Mouse (Mus musculus) ES-Bruce4 (cell line): ENCODE measurements around the gene Tnfsf18. TPM values are rescaled to one million over a fixed set of nuclear protein-coding genes. Genes with fewer than 3 reads are reported as not detected.

ENCODE experiments used
- H3K27ac ChIP-seq: 2 replicates; pipeline ENCODE4 v1.5.1; 2012; ENCODE audit warnings: low read length, inconsistent platforms; ENCODE audit not compliant: insufficient read depth
- H3K27me3 ChIP-seq: 2 replicates; pipeline ENCODE4 v1.6.1; 2012; ENCODE audit warnings: mild to moderate bottlenecking, low read length, inconsistent platforms; ENCODE audit not compliant: control insufficient read depth, poor library complexity, insufficient read depth, severe bottlenecking
- H3K36me3 ChIP-seq: 2 replicates; pipeline ENCODE4 v1.6.1; 2012; ENCODE audit warnings: inconsistent platforms, mild to moderate bottlenecking, low read length, moderate library complexity; ENCODE audit not compliant: control insufficient read depth, poor library complexity, insufficient read depth, severe bottlenecking
- H3K4me1 ChIP-seq: one replicate; pipeline ENCODE4 v1.8.1; 2011; ENCODE audit warnings: low read length; ENCODE audit not compliant: control insufficient read depth, insufficient read depth
- H3K4me3 ChIP-seq: 2 replicates; pipeline ENCODE4 v1.5.1; 2011; ENCODE audit warnings: low read depth, mild to moderate bottlenecking, low read length
- H3K9ac ChIP-seq: 2 replicates; pipeline ENCODE4 v1.6.1; 2012; ENCODE audit warnings: low read depth, mild to moderate bottlenecking, inconsistent platforms; ENCODE audit not compliant: poor library complexity, severe bottlenecking
- H3K9me3 ChIP-seq: replicated peaks from 2 replicates; pipeline ENCODE4 v1.6.1; 2012; ENCODE audit warnings: mild to moderate bottlenecking, low read length, inconsistent platforms; ENCODE audit not compliant: control insufficient read depth, poor library complexity, insufficient read depth, severe bottlenecking
- CTCF ChIP-seq: IDR thresholded peaks from one replicate; pipeline ENCODE4 v1.8.1; 2011; ENCODE audit warnings: low read depth, low read length
- EP300 ChIP-seq: IDR thresholded peaks from 2 replicates; pipeline ENCODE4 v1.6.1; 2011; ENCODE audit warnings: low read depth, low read length; ENCODE audit not compliant: insufficient read depth
- POLR2A ChIP-seq: IDR thresholded peaks from one replicate; pipeline ENCODE4 v1.8.1; 2011; ENCODE audit warnings: low read length; ENCODE audit not compliant: insufficient read depth
- polyA plus RNA-seq: library from polyadenylated mRNA; stranded (reverse); fragments of >200 nt; gene quantifications from 2 replicates; pipeline ENCODE4 v1.2.4, GENCODE M21; 2011; ENCODE audit warnings: low read depth; ENCODE audit not compliant: missing spikeins, insufficient read depth, insufficient read length

Tnfsf18 gene
- polyA plus RNA-seq, 1 experiment = not detected

DNA sequence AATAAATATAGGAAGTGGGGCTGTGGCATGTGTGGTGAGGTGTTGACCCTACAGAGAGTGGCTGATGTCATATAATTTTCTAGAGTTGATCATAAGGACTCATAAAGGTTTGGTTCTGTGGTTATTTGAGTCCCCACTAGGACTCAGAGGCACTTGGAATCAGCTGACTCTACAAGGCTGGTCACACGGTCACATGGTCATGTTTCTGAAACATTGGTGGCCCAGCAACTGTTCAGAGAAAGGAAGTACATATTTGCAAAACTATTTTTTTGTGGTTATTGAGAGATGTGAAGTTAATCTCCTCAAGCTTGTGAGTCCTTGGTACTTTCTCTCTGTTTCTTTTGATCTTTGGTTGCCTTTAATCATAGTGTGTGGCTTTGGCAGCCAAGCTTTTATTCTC, 14.6 kb upstream of the Tnfsf18 start:
- H3K27ac ChIP-seq = no peak overlapping the region
- no peak overlapping the region for H3K9ac ChIP-seq
- no peaks in the 10 kb centered on the region for H3K4me1 ChIP-seq
- no peak overlapping the region for H3K4me3 ChIP-seq
- H3K27me3 ChIP-seq = no peaks in the 10 kb centered on the region
- H3K36me3 ChIP-seq = no peaks in the 10 kb centered on the region
- TF ChIP-seq EP300 = no peak
- TF ChIP-seq CTCF = no peak
- TF ChIP-seq POLR2A = no peak
- no peaks in the 10 kb centered on the region for H3K9me3 ChIP-seq

- Histone ChIP-seq H3K9ac (no peak overlapping the region), H3K27ac (no peak overlapping the region), H3K4me1 (no peaks in the 10 kb centered on the region), H3K27me3 (no peaks in the 10 kb centered on the region), H3K36me3 (no peaks in the 10 kb centered on the region), H3K4me3 (no peak overlapping the region), H3K9me3 (no peaks in the 10 kb centered on the region)
- TF ChIP-seq POLR2A = no peak
- no peak for TF ChIP-seq EP300
- TF ChIP-seq CTCF = no peak
Measured at GRCm38 (mm10) chr1:161482211-161482610, 12.2 kb upstream of the Tnfsf18 start.

DNA sequence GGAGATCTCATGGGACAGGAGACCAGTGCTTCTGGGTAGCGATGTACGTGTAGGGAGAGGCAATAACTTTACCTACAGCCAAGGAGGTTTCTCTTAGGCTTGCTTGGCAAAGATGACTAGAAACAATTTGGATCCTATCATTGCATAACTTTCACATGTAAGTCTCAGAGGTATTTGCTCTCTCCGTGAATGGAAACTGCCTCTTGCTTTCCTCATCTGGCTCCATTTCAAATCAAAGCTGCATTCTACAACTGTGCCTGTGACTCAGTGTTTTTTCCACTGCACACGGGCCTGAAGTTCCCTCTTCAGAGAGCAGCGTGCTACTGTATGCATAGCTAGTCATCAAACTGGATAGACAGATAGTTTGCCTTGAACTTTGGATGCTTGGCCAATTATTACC, 7.4 kb upstream of the Tnfsf18 start:
- no peak for TF ChIP-seq EP300
- Histone ChIP-seq H3K27me3 (no peaks in the 10 kb centered on the region), H3K27ac (no peak overlapping the region), H3K36me3 (no peaks in the 10 kb centered on the region), H3K4me3 (no peak overlapping the region), H3K9me3 (no peaks in the 10 kb centered on the region), H3K9ac (no peak overlapping the region), H3K4me1 (no peaks in the 10 kb centered on the region)

GRCm38 (mm10) chr1:161491766-161492165, 2.7 kb upstream of the Tnfsf18 start:
- TF ChIP-seq POLR2A (no peak), EP300 (no peak), CTCF (no peak)
- no peak overlapping the region for H3K9ac ChIP-seq
- H3K9me3 ChIP-seq = no peaks in the 10 kb centered on the region
- no peaks in the 10 kb centered on the region for H3K27me3 ChIP-seq
- H3K27ac ChIP-seq = no peak overlapping the region
- H3K4me3 ChIP-seq = no peak overlapping the region
- no peaks in the 10 kb centered on the region for H3K36me3 ChIP-seq
- H3K4me1 ChIP-seq = no peaks in the 10 kb centered on the region

DNA sequence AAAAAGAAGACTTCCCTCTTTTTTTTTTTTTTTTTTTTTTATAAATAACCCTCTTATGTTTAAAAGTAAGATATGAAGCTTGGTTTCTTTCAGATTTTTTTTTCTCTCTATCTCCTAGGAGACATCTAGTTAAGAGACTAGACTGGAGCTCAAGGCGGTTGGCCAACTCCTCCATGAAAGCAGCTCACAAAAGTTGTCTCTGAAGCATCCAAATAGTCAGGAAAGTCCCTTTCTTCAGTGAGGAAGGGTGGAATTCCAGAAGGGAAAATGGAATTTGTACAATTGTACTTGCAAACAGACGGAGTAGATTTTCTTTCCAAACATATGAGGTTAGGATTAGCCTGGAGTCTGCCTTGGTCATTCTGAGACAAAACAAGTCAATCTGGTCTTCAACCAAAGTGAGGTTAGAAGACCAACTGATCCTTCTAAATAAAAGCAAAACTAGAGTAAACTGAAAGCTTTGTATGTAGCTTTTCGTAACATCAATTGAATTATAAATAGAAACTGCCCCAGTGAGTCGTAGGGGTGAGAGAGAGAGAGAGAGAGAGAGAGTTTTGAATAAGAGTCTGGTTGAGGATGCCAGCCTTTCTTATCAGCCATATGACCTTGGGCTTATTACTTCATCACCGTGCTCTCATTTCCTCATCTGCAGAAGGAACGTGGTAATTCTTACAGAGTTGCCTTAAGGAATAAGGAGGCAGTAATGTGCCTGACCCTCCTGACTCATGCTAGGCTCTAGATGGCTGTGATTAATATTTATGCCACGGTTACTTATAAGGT, 2.6 kb downstream of the Tnfsf18 start:
- Histone ChIP-seq H3K36me3 (no peaks in the 10 kb centered on the region), H3K9me3 (no peaks in the 10 kb centered on the region), H3K4me1 (no peaks in the 10 kb centered on the region), H3K27me3 (no peaks in the 10 kb centered on the region), H3K9ac (no peak overlapping the region), H3K4me3 (no peak overlapping the region), H3K27ac (no peak overlapping the region)
- TF ChIP-seq POLR2A (no peak), EP300 (no peak), CTCF (no peak)

DNA sequence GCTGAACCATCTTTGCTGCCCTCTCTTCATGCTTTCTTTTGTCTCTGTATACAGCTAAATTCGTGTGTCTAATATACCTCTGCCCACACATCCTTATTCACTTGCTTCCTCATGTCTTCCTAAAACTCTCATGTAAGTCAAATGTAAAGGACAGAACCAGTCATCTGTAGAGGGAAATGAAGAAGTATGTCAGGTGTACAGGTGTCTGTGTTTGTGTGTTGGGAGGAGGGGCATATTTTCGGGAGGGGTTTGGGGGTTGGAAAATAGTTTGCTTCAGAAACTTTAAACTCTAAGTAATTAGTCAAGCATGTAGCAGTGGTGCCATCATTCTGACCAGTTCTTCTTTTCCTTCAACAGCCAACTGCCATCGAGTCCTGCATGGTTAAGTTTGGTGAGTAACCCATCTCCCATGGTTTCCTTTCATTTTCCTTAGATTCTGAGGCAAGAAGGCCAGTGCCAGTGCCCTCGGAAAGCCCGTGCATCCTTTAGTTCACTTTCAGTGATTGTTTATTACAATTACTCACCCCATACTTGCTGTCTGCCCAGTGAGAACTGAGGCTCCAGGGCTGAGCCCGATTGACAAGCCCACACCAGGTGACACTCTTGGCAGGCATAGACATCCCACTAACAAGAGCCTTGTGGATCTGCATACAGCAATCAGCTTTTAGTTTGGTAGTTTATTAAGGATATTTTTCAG, 5.8 kb downstream of the Tnfsf18 start:
- TF ChIP-seq POLR2A (no peak), EP300 (no peak), CTCF (no peak)
- Histone ChIP-seq H3K9me3 (no peaks in the 10 kb centered on the region), H3K27me3 (no peaks in the 10 kb centered on the region), H3K9ac (no peak overlapping the region), H3K4me1 (no peaks in the 10 kb centered on the region), H3K27ac (no peak overlapping the region), H3K36me3 (no peaks in the 10 kb centered on the region), H3K4me3 (no peak overlapping the region)
